Mouse (Mus musculus) olfactory bulb, adult 2 months (tissue): ENCODE measurements around the gene Ppfia2. TPM values are rescaled to one million over a fixed set of nuclear protein-coding genes. Genes with fewer than 3 reads are reported as not detected.

Experiments used
- H3K27ac ChIP-seq: fragments of 200-500 bp; 2 replicates; pipeline ENCODE4 v1.5.1; 2012; ENCODE audit warnings: low read depth, low read length; ENCODE audit not compliant: insufficient read depth
- H3K4me1 ChIP-seq: fragments of 200-500 bp; 2 replicates; pipeline ENCODE4 v1.6.1; 2012; ENCODE audit warnings: low read length; ENCODE audit not compliant: control insufficient read depth, insufficient read depth
- H3K4me3 ChIP-seq: fragments of 200-500 bp; 2 replicates; pipeline ENCODE4 v1.5.1; 2012; ENCODE audit warnings: mild to moderate bottlenecking, low read depth, low read length, moderate library complexity; ENCODE audit not compliant: insufficient read depth
- CTCF ChIP-seq: fragments of 200-500 bp; IDR thresholded peaks from 2 replicates; pipeline ENCODE4 v1.5.1; 2012; ENCODE audit warnings: low read depth, mild to moderate bottlenecking, low read length, moderate library complexity; ENCODE audit not compliant: insufficient read depth
- POLR2A ChIP-seq: fragments of 200-500 bp; IDR thresholded peaks from 2 replicates; pipeline ENCODE4 v1.6.1; 2012; ENCODE audit warnings: mild to moderate bottlenecking, low read depth, low read length, moderate library complexity; ENCODE audit not compliant: insufficient read depth
- WGBS: fragments of 180-500 bp; shearing (Covaris S2); methylation state at CpG from one replicate; pipeline ENCODE4 v1.1.7; 2018; 5-methylcytosine and 5-hydroxymethylcytosine counted together
- polyA plus RNA-seq: library from polyadenylated mRNA; stranded (reverse); fragments of >200 nt; gene quantifications from 2 replicates; pipeline ENCODE4 v1.2.4, GENCODE M21; 2012; ENCODE audit warnings: low replicate concordance; ENCODE audit not compliant: missing spikeins, insufficient read depth, insufficient read length

The Ppfia2 gene
- polyA plus RNA-seq, 1 experiment = 102 TPM

DNA sequence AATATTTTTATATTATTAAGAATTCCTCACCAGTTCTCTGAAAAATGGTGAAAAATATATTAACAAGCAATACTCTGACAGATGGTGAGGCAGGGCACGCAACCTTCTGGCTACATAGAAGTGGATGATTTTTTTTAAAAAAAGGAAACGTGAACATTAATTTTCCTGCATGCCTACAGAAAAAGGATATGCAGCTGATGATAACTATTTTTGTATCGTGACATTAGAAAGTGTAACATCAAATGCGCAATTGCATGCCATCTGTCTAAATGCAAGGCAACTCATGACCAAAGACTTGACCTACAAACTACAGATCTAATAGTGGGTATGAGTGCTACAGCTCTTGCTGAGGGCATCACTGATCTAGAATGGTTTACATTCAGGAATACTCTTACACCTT is 182.1 kb downstream of the Ppfia2 start:
- H3K4me3 ChIP-seq = no peak overlapping the region
- no peak for TF ChIP-seq POLR2A
- TF ChIP-seq CTCF = no peak
- H3K27ac ChIP-seq = no peak overlapping the region
- 90% methylated on average over 4 of the region's 4 CpGs for WGBS
- peaks cover 2% of the 10 kb centered on the region; the same call in 1 of the 2 replicates for H3K4me1 ChIP-seq

DNA sequence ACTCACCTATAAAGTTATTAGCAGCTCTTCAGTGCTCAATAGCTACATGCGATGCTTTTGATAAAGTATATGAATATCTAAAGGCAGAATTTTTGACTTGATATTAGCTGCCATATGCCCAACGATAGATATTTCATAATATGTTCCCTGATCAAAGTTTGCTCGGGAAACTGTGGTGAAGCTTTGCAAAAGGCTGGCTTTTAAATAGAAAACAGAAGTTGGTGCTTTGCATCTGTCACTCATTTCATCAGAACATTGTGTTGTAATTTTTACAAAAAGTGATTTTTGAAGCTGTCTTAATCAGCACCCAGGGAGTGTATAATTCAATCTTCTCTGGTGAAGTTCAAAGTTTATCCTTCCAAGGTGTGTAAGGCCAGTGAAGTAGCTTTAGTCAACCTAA is 195.1 kb downstream of the Ppfia2 start:
- TF ChIP-seq CTCF = no peak
- TF ChIP-seq POLR2A = no peak
- Histone ChIP-seq H3K4me1 (no peaks in the 10 kb centered on the region), H3K27ac (no peak overlapping the region), H3K4me3 (no peak overlapping the region)
- 89% methylated on average over 3 of the region's 3 CpGs for WGBS

DNA sequence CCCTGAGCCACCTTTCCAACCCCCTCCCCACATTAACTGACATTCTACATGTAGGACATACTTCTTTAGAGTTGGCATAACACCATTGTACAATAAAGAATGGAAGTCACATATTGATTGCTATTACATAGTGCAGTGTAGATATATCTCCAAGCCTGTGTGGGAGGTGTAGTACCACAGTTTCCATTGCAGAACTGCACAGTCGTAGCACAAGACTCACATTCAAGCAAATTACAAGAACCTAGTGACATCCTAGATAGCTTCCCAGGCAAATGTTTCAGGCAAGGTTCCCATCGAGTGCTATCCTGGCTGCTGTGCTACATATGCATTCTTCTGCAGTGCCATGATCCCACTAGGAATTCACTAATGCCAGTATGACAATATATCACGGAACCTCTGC is 200.0 kb downstream of the Ppfia2 start:
- 68% methylated on average over 3 of the region's 3 CpGs for WGBS
- TF ChIP-seq CTCF (no peak), POLR2A (no peak)
- H3K4me3 ChIP-seq = no peak overlapping the region
- H3K4me1 ChIP-seq = no peaks in the 10 kb centered on the region
- no peak overlapping the region for H3K27ac ChIP-seq

- TF ChIP-seq CTCF (no peak), POLR2A (no peak)
- Histone ChIP-seq H3K4me1 (no peaks in the 10 kb centered on the region), H3K27ac (no peak overlapping the region), H3K4me3 (no peak overlapping the region)
- 30% methylated on average over 5 of the region's 5 CpGs for WGBS
These were observed 211.3 kb downstream of the Ppfia2 start for GRCm38 (mm10) chr10:106681395-106681794.

DNA sequence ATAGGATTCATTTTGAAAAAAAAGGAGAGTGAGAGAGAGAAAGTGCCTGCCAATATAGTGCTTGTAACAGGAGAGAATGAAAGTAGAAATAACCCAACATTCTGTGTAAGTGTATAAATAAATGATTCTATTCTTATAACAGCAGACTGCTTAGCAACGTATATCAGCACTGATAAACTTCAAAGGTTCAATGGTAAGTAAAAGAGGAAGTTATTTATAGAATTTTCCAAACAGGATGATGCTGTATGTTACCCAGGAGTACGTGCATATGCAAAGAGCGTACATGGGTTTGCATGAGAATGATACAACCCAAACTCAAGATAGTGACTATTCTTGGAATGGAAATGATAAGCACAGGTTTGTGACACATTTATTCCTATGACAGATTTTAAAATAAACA is 215.4 kb downstream of the Ppfia2 start:
- TF ChIP-seq CTCF (no peak), POLR2A (no peak)
- Histone ChIP-seq H3K4me1 (no peaks in the 10 kb centered on the region), H3K4me3 (no peak overlapping the region), H3K27ac (no peak overlapping the region)
- WGBS = 61% methylated on average over 3 of the region's 3 CpGs

DNA sequence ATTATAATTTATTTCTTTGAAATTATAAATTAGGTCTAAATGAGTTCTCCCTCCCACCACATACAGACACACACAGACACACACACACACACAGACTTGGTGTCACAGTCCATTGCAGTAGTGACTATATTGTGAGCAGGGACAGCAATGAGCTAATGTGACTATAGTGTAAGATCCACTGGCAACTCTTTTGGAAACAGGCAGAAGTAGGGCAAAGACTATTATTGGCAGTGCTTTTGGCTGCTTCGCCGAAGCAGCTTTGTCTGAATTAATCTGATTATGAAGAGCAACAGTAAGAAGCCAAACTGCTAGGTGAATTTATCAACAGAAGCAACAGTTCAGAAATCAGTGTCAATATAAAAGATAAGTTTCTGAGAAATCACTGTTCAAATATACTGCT is 249.8 kb downstream of the Ppfia2 start:
- Histone ChIP-seq H3K4me1 (no peaks in the 10 kb centered on the region), H3K27ac (no peak overlapping the region), H3K4me3 (no peak overlapping the region)
- WGBS = 39% methylated on average over 2 of the region's 2 CpGs
- TF ChIP-seq POLR2A (no peak), CTCF (no peak)

DNA sequence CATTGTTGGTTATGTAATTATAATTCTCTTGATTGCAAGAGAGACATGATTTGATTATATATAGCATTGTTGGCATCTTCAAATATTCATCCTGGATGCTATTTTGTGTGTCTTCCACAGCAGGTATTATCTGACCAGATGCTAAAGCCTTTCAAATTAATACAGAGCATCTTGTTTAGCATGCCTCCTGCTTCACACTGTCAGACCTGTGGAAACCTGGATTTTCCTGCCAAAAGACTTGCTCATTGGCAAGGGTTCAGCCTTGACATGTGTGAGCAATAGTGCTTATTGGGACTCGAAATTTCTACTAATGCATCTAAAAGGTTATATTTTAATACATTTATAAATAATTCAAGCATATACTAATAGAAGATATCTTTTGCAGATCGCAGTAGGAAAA is 262.1 kb downstream of the Ppfia2 start:
- WGBS = 63% methylated on average over 2 of the region's 2 CpGs
- H3K4me3 ChIP-seq = no peak overlapping the region

GRCm38 (mm10) chr10:106736230-106737063 is 266.3 kb downstream of the Ppfia2 start:
- 43% methylated on average over 4 of the region's 4 CpGs for WGBS

More for the DNA sequence above, 262.1 kb downstream of the Ppfia2 start:
- TF ChIP-seq POLR2A (no peak), CTCF (no peak)
- no peaks in the 10 kb centered on the region for H3K4me1 ChIP-seq
- H3K27ac ChIP-seq = no peak overlapping the region

DNA sequence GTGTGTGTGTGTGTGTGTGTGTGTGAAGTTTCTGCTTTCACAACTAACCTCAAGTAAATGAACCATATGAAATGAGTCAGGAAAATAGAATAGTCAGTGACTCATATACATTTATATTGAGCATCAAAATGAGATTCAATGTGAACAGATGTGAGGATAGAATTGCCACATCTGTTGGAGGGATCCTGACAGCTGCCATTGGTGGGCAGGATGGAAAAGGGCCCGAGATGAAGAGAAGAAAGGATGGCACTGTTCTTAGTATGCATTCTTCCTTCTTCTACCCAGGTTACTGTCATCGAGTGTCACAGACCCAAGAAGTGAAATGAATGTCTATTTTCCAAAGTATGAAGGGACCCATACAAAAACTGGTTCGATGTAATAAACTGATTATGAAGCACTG is 268.1 kb downstream of the Ppfia2 start:
- WGBS = 71% methylated on average over 3 of the region's 3 CpGs

More at GRCm38 (mm10) chr10:106736230-106737063, 266.3 kb downstream of the Ppfia2 start:
- no peak overlapping the region for H3K27ac ChIP-seq
- no peak overlapping the region for H3K4me3 ChIP-seq
- TF ChIP-seq POLR2A = no peak
- no peak for TF ChIP-seq CTCF
- no peaks in the 10 kb centered on the region for H3K4me1 ChIP-seq

More for the DNA sequence above, 268.1 kb downstream of the Ppfia2 start:
- Histone ChIP-seq H3K27ac (peak overlapping the region; percentile 89), H3K4me3 (no peak overlapping the region), H3K4me1 (no peaks in the 10 kb centered on the region)
- TF ChIP-seq CTCF (no peak), POLR2A (no peak)
